Mouse (Mus musculus): Measurements from ENCODE around the gene Med27. TPM values are rescaled to one million over a fixed set of nuclear protein-coding genes. Genes with fewer than 3 reads are reported as not detected.

The Med27 gene
- polyA plus RNA-seq, 1 experiment from 2014 or later = 31.1 TPM

- WGBS = 58% methylated on average over 6 of the region's 6 CpGs
- Histone ChIP-seq H3K4me2 (ENCODE audit: low read depth, low read length) (no peak overlapping the region), H3K4me1 (ENCODE audit: control insufficient read depth, insufficient read depth, low read length) (peaks cover 12% of the 10 kb centered on the region), H3K4me3 (ENCODE audit: low read length) (no peak overlapping the region), H3K27me3 (ENCODE audit: control insufficient read depth, insufficient read depth, low read length) (no peaks in the 10 kb centered on the region), H3K27ac (ENCODE audit: low read length) (no peak overlapping the region), H3K9ac (ENCODE audit: low read length) (no peak overlapping the region), H3K9me3 (replicated peaks; ENCODE audit: control insufficient read depth, low read length) (no peaks in the 10 kb centered on the region), H3K36me3 (ENCODE audit: control insufficient read depth, insufficient read depth) (no peaks in the 10 kb centered on the region)
- ATAC-seq (replicated peaks; ENCODE audit: extremely low read depth, insufficient read depth, low FRiP score) = no peak
Measured at GRCm38 (mm10) chr2:29418498-29418897, 71.9 kb downstream of the Med27 start.

- no peak overlapping the region for H3K9ac ChIP-seq (ENCODE audit: low read length)
- no peak overlapping the region for H3K27ac ChIP-seq (ENCODE audit: low read length)
- no peaks in the 10 kb centered on the region for H3K36me3 ChIP-seq (ENCODE audit: control insufficient read depth, insufficient read depth)
- ATAC-seq (replicated peaks; ENCODE audit: extremely low read depth, insufficient read depth, low FRiP score) = no peak
- H3K4me3 ChIP-seq (ENCODE audit: low read length) = no peak overlapping the region
- WGBS = 53% methylated on average over 5 of the region's 5 CpGs
- no peaks in the 10 kb centered on the region for H3K27me3 ChIP-seq (ENCODE audit: control insufficient read depth, insufficient read depth, low read length)
- H3K4me2 ChIP-seq (ENCODE audit: low read depth, low read length) = no peak overlapping the region
- peaks cover 7% of the 10 kb centered on the region; the same call in 1 of the 2 replicates for H3K4me1 ChIP-seq (ENCODE audit: control insufficient read depth, insufficient read depth, low read length)
- no peaks in the 10 kb centered on the region for H3K9me3 ChIP-seq (replicated peaks; ENCODE audit: control insufficient read depth, low read length)
Measured at GRCm38 (mm10) chr2:29419434-29419833, 72.8 kb downstream of the Med27 start.

GRCm38 (mm10) chr2:29419946-29420345 is 73.3 kb downstream of the Med27 start:
- H3K4me3 ChIP-seq (ENCODE audit: low read length) = no peak overlapping the region
- peaks cover 7% of the 10 kb centered on the region; the same call in 1 of the 2 replicates for H3K4me1 ChIP-seq (ENCODE audit: control insufficient read depth, insufficient read depth, low read length)
- no peak overlapping the region for H3K9ac ChIP-seq (ENCODE audit: low read length)
- no peak for ATAC-seq (replicated peaks; ENCODE audit: extremely low read depth, insufficient read depth, low FRiP score)
- no peaks in the 10 kb centered on the region for H3K9me3 ChIP-seq (replicated peaks; ENCODE audit: control insufficient read depth, low read length)
- no peaks in the 10 kb centered on the region for H3K36me3 ChIP-seq (ENCODE audit: control insufficient read depth, insufficient read depth)
- 79% methylated on average over 5 of the region's 5 CpGs for WGBS
- no peak overlapping the region for H3K4me2 ChIP-seq (ENCODE audit: low read depth, low read length)
- H3K27ac ChIP-seq (ENCODE audit: low read length) = no peak overlapping the region
- no peaks in the 10 kb centered on the region for H3K27me3 ChIP-seq (ENCODE audit: control insufficient read depth, insufficient read depth, low read length)

GRCm38 (mm10) chr2:29422126-29422840 is 75.7 kb downstream of the Med27 start:
- H3K9ac ChIP-seq (ENCODE audit: low read length) = no peak overlapping the region
- H3K4me1 ChIP-seq (ENCODE audit: control insufficient read depth, insufficient read depth, low read length) = peaks cover 14% of the 10 kb centered on the region
- no peaks in the 10 kb centered on the region for H3K9me3 ChIP-seq (replicated peaks; ENCODE audit: control insufficient read depth, low read length)
- 55% methylated on average over 10 of the region's 10 CpGs for WGBS
- no peaks in the 10 kb centered on the region for H3K36me3 ChIP-seq (ENCODE audit: control insufficient read depth, insufficient read depth)
- no peak for ATAC-seq (replicated peaks; ENCODE audit: extremely low read depth, insufficient read depth, low FRiP score)
- no peak overlapping the region for H3K27ac ChIP-seq (ENCODE audit: low read length)
- H3K27me3 ChIP-seq (ENCODE audit: control insufficient read depth, insufficient read depth, low read length) = no peaks in the 10 kb centered on the region
- H3K4me3 ChIP-seq (ENCODE audit: low read length) = no peak overlapping the region
- H3K4me2 ChIP-seq (ENCODE audit: low read depth, low read length) = no peak overlapping the region

- Histone ChIP-seq H3K4me2 (ENCODE audit: low read depth, low read length) (no peak overlapping the region), H3K4me1 (ENCODE audit: control insufficient read depth, insufficient read depth, low read length) (peaks cover 18% of the 10 kb centered on the region), H3K27ac (ENCODE audit: low read length) (no peak overlapping the region), H3K27me3 (ENCODE audit: control insufficient read depth, insufficient read depth, low read length) (no peaks in the 10 kb centered on the region), H3K4me3 (ENCODE audit: low read length) (no peak overlapping the region), H3K9ac (ENCODE audit: low read length) (no peak overlapping the region), H3K9me3 (replicated peaks; ENCODE audit: control insufficient read depth, low read length) (no peaks in the 10 kb centered on the region), H3K36me3 (ENCODE audit: control insufficient read depth, insufficient read depth) (no peaks in the 10 kb centered on the region)
- 69% methylated on average over 3 of the region's 3 CpGs for WGBS
- ATAC-seq (replicated peaks; ENCODE audit: extremely low read depth, insufficient read depth, low FRiP score) = no peak
Measured at GRCm38 (mm10) chr2:29423059-29423458, 76.4 kb downstream of the Med27 start.

- H3K4me1 ChIP-seq (ENCODE audit: control insufficient read depth, insufficient read depth, low read length) = peaks cover 18% of the 10 kb centered on the region
- WGBS = 82% methylated on average over 2 of the region's 2 CpGs
- no peak overlapping the region for H3K4me2 ChIP-seq (ENCODE audit: low read depth, low read length)
- H3K9ac ChIP-seq (ENCODE audit: low read length) = no peak overlapping the region
- H3K4me3 ChIP-seq (ENCODE audit: low read length) = no peak overlapping the region
- H3K36me3 ChIP-seq (ENCODE audit: control insufficient read depth, insufficient read depth) = no peaks in the 10 kb centered on the region
- no peaks in the 10 kb centered on the region for H3K27me3 ChIP-seq (ENCODE audit: control insufficient read depth, insufficient read depth, low read length)
- no peak overlapping the region for H3K27ac ChIP-seq (ENCODE audit: low read length)
- ATAC-seq (replicated peaks; ENCODE audit: extremely low read depth, insufficient read depth, low FRiP score) = no peak
- no peaks in the 10 kb centered on the region for H3K9me3 ChIP-seq (replicated peaks; ENCODE audit: control insufficient read depth, low read length)
Measured at GRCm38 (mm10) chr2:29425386-29425785, 78.8 kb downstream of the Med27 start.

GRCm38 (mm10) chr2:29426684-29427083 is 80.1 kb downstream of the Med27 start:
- Histone ChIP-seq H3K4me2 (ENCODE audit: low read depth, low read length) (no peak overlapping the region), H3K27me3 (ENCODE audit: control insufficient read depth, insufficient read depth, low read length) (no peaks in the 10 kb centered on the region), H3K4me1 (ENCODE audit: control insufficient read depth, insufficient read depth, low read length) (peaks cover 18% of the 10 kb centered on the region), H3K36me3 (ENCODE audit: control insufficient read depth, insufficient read depth) (no peaks in the 10 kb centered on the region), H3K9me3 (replicated peaks; ENCODE audit: control insufficient read depth, low read length) (no peaks in the 10 kb centered on the region), H3K9ac (ENCODE audit: low read length) (no peak overlapping the region), H3K27ac (ENCODE audit: low read length) (peak overlapping the region; percentile 29), H3K4me3 (ENCODE audit: low read length) (no peak overlapping the region)
- peak; percentile 84 for ATAC-seq (replicated peaks; ENCODE audit: extremely low read depth, insufficient read depth, low FRiP score)
- WGBS = 25% methylated on average over 3 of the region's 3 CpGs

- no peaks in the 10 kb centered on the region for H3K27me3 ChIP-seq (ENCODE audit: control insufficient read depth, insufficient read depth, low read length)
- H3K9ac ChIP-seq (ENCODE audit: low read length) = no peak overlapping the region
- peak overlapping the region; percentile 39; the same call in 1 of the 2 replicates for H3K27ac ChIP-seq (ENCODE audit: low read length)
- H3K9me3 ChIP-seq (replicated peaks; ENCODE audit: control insufficient read depth, low read length) = no peaks in the 10 kb centered on the region
- no peak overlapping the region for H3K4me3 ChIP-seq (ENCODE audit: low read length)
- 31% methylated on average over 5 of the region's 5 CpGs for WGBS
- no peak overlapping the region for H3K4me2 ChIP-seq (ENCODE audit: low read depth, low read length)
- H3K36me3 ChIP-seq (ENCODE audit: control insufficient read depth, insufficient read depth) = no peaks in the 10 kb centered on the region
- ATAC-seq (replicated peaks; ENCODE audit: extremely low read depth, insufficient read depth, low FRiP score) = peak; percentile 65
- peaks cover 16% of the 10 kb centered on the region for H3K4me1 ChIP-seq (ENCODE audit: control insufficient read depth, insufficient read depth, low read length)
Measured at GRCm38 (mm10) chr2:29432565-29432964, 85.9 kb downstream of the Med27 start.

GRCm38 (mm10) chr2:29436376-29436775 is 89.8 kb downstream of the Med27 start:
- ATAC-seq (replicated peaks; ENCODE audit: extremely low read depth, insufficient read depth, low FRiP score) = no peak
- no peak overlapping the region for H3K27ac ChIP-seq (ENCODE audit: low read length)
- no peak overlapping the region for H3K4me3 ChIP-seq (ENCODE audit: low read length)
- H3K9ac ChIP-seq (ENCODE audit: low read length) = no peak overlapping the region
- no peak overlapping the region for H3K4me2 ChIP-seq (ENCODE audit: low read depth, low read length)
- no peaks in the 10 kb centered on the region for H3K9me3 ChIP-seq (replicated peaks; ENCODE audit: control insufficient read depth, low read length)
- 75% methylated on average over 6 of the region's 6 CpGs for WGBS
- no peaks in the 10 kb centered on the region for H3K36me3 ChIP-seq (ENCODE audit: control insufficient read depth, insufficient read depth)
- no peaks in the 10 kb centered on the region for H3K27me3 ChIP-seq (ENCODE audit: control insufficient read depth, insufficient read depth, low read length)
- peaks cover 27% of the 10 kb centered on the region for H3K4me1 ChIP-seq (ENCODE audit: control insufficient read depth, insufficient read depth, low read length)
